Mouse (Mus musculus) right cerebral cortex, postnatal 36 days (tissue): Measurements from ENCODE around the gene Colgalt2.
A peak's percentile ranks its signal among the peaks of the same experiment; 100 is the strongest.

Experiments
- DNase-seq, 2 experiments: peaks; one replicate each; pipeline ENCODE4 v3.0.0; 2022; ENCODE audit warnings: low spot score in 2 of 2, mixed read lengths in 1 of 2

The Colgalt2 gene

DNA sequence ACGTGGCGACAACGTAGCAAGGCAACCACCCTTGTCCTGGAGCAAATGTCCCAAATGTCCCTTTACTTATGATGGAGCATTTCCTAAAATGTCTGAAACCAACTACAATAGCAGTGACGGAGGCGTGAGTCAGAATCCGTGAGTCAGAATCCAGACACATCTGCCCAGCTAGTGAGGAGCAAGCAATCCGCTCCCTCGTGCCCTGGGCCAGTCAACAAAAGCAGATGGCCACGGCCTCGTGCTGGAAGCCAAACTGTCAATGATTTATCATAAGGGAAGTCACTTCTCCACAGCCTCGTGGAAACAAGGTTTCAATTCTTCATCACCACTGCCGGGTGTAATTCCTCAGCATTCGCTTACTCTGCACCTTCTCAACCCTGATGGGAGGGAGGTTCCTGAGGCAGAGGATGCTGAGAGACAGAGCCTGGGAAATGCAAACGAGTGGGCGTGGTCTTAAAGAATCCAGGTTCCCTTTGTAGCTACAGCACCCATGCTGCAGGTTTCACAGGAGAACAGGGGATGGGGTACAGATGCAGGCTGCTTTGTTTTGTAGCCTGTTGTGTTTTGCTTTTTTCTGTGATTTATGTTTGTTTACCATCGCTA is 136.9 kb downstream of the Colgalt2 start:
- no peak for DNase-seq

DNA sequence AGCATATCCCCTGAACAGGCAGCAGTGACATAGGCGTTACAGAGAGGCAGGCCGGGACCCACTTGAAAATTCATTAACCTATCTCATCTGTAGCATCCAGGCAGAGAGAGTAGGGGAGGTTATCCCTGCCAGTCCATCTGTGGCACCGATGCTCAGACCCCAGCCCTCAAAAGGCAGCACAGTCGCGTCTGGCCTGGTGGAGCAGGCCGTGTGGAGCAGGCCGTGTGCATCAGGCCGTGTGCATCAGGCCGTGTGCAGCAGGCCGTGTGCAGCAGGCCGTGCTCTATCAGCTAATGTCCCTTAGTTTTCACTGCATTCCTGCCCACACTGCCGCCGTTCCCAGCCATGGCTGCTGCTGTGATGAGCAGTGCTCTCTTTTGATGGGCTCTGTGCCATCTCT is 137.6 kb downstream of the Colgalt2 start:
- DNase-seq, result no peak

DNA sequence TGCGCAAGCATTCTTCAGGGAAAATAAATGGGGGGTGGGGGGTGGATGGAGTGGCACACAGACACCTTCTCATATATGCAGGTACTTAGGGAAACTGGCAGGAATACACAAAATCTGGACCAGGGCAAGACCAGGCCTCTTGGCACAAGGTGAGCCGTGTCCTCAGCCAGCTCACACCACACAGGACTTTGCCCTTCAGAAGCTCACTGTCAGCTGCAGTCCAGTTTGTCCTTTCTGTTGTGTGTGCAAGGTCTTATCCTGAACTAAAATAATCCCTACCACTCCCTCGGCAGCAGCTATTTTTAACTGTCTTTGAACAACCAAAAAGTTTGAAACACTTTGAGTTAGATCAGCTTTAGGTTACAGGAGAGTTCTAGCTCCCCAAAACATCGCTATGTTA is 139.2 kb downstream of the Colgalt2 start:
- no peak for DNase-seq

DNA sequence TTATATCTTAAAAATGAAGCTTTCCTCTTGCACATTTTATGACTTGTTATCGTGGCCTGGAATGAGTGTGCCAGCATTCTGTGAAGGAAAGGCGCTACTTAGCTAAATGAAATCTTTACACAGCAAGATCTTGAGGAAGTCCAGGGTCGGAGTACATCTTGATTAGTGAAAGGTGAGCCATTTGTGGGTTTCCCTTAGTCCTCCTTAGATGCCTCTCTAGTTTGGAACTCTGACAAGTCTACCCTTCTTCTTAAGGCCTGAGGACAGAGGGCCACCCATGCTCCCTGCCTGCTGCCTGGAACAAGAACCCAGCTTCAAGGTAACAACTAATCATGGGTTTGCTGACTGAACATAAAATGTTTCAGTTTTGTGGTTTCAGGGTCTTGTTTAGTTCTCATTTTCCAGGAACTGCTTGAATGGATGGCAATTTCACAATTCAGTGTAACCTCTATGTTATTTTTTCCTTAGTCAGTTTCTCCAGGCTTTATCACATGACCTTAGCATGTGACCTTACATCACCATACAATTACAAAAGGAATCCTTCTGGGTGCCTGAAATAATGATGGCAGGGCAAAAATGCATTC is 140.8 kb downstream of the Colgalt2 start:
- no peak for DNase-seq

DNA sequence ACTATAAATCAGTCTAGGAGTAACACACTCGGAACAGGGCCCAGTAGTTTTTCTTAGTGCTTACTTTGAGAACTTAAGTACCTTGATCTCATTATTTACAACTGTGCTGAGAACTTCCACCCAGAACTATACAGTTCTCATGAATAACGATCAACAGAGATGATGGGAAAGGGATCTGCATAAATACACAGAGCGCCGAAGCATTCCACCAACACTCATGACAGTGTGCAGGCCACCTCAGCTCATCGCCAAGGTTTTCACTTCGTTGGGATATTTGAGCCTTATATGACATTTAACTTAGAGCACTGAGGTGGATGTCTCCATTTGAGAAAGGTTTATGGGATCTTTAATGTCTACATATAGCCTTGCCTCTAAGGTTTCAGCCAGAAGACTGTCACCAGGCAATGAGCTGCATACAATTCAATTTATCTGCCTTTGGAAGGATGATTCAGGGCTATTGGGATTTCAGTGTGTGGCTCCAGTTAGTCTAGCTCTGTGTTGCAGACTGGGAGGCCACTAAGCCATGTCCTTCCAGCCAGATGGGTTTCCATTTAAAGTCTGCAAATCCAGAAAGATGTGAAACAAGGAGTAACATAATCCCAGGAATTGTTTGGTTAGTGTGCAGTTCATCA is 143.2 kb downstream of the Colgalt2 start:
- DNase-seq, result no peak

DNA sequence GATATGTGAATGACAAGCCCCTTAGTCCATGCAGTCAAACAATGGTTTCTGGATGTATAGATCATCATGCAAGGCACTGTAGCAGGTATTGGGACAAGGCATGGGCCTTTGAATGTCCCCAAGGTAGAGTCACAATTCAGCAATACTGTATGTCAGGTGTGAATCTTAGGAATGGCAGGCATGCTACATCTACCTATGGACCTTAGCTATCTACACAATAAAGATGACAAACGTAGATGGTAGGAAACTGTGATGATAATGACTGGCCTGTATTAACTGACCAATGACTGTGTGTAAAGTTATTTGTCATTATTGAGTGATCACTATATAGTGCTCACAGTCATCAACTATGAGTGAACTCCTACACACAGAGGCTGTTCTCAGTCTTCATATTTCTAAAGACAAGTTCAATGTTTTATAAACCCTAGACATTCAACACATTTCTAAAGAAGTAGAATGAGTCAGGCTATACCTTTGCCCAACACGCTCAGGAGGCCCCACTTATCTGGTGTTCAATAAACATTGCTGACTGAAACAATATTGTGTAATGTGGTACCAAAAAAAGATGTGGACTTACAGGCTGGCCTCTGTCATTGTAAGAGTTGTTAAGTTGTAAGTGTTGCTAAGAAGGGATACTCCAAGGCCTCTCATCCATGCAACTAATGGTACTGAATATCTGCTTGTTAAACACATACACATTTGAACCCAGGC is 144.0 kb downstream of the Colgalt2 start:
- DNase-seq, result no peak

DNA sequence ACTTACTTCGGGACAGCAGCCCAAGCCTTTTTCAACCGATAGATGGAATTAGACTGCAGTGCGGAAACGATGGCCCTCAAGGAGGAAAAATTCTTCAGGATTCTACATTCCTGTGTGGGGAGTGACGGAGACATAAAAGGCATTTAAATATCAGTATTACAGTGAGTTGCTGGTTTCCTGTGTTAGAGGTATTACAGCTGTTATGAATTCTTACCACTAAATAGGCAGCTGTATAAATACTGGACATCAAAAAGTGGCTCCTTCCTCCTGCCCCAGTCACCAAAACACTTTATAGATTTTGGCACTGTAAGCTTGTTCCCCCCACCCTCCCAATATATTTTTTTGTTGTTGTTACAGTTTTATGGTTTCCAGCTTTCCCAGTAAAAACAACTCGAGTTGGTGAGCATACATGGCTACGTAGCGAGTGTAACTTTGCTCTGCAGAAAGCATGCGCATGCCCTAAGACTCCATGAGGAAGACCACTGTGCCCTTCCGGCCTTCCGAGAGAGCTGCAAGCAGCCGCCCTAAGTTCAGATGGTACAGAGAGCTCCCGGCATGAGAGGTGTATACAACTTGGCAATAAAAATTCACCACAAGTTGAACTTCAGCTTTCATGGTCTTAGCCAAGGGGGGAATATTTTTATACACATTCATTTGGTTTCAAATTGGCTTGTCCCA is 149.6 kb downstream of the Colgalt2 start:
- DNase-seq, result no peak

DNA sequence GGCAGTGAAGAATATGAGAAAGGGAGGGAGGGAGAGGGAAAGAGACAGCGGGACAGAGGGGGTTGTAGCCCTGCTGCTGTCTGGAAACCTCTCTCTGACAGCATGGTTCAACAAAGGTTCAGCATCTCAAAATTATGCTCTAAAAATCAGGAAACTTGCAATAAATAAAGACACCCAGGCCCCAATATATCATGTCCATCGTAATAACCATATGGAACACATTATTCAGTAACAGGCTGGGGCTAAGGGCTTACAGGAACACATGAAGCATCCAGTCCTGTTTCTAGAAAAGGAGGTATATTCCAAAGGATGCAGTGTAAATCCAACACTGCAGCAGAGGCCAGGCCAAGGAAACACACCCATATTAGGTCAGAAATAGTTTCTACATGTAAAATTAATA is 150.9 kb downstream of the Colgalt2 start:
- DNase-seq, result no peak

DNA sequence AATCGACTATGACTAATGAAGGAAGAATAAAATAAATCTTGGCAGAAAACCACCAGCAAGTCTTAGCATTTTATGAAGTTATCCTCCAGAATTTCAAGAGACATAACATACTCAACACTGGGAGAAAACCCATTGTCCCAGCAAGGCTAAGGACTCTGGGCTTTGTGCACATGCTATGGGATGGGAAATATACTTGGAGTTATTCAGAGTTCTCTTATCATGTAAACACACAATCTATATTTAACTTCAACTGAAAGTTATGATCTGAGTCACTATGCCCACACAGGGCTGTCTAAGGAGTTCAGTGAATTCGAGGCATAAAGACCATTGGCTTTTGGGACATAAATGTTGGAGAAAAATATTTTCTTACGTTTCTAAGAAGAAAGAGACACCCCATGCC is 151.3 kb downstream of the Colgalt2 start:
- DNase-seq, result no peak

DNA sequence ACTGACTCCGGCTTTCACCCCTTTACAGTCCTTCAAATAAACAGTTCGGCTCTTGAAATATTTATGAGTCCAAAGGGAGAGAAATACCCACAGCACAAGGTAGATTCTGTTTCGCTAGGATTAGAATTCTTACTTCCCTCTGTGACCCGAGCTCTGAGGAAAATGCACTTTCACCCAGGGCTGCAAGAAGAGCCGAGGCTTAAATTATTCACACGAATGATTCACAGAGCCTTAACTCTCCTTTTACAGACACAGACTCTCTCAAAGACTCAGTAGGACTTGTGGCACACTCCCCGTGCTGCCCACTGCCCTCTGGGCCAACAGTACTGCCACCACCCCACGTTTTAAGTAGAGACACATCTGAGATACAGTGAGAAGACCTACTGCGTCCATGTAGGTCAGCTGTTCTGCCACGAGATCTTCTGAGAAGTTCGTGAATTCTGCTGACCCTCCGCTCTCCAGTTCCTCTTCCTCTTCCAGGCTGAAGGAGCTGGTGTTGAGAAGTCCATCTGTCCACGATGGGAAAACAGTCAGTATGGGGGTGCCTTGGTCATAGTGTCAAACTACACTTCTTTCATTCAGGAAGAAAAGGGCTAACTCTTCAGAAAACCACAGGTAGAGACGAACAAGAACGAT is 154.4 kb downstream of the Colgalt2 start:
- DNase-seq, result no peak

DNA sequence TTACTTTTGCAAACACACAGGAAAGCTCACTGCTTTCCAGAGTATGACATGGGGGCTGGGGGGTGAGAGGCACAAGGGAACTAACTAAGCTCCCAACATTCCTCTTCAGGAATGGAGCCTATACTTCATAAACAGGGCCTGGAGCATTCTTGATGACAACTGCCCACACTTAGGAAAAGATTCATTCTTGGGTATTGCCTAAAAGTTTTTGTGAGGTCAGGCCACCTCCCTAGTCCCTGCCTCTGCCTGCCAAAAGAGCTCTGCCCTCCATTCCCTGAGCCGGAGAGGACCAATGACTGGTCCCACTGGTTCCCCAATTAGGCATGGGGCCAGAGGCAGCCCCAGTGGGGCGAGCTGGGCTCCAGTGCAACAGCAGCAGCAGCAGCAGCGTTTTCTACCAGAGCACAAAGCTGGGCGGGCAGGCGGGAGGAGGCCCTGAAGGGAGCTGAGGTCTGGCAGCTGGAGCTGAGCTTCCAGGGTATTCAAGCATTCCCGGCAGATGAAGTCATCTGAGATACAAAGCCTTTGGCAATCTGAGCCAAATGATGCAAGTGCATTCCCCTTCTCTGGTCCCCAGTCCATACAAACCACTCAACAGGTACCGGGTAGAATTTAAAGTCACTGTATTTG is 156.4 kb downstream of the Colgalt2 start:
- DNase-seq, result peak in 1 of 2 experiments; percentile 30

DNA sequence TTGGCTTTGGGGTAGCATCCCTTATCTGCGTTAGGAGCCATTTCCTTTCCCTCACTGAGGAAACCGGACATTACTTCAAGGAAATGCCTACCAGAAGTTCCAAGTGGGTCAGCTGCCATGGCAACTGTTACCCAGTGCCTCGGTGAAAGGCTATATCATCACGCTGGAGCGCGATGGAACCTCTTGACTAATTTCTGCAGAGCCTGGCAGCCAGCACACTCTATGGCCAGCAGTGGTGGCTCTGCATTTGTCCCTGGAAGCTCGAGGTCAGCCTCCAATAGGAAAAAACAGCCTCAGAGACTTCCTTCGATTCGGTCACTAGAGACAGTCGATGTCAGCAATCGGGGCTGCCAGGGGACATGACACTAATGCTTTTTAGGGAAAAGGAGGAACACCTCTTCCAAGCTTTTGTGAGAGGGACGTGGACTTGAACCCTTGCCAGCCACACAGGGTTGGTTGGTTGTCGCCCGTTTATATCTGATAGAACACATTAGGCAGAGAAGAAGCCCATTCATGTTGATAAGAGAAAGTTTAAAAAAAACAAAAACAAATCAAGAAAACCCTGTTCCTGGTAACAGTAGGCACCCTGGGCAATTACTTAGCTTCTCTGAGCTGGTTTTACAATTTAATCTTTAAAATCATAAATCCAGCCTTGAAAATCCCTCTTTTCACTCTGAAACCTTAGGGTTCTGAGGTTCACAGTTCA is 157.1 kb downstream of the Colgalt2 start:
- DNase-seq, result no peak
